Comparison of ENCODE assay signal across 8 mouse cellular contexts in the genomic region with DNA sequence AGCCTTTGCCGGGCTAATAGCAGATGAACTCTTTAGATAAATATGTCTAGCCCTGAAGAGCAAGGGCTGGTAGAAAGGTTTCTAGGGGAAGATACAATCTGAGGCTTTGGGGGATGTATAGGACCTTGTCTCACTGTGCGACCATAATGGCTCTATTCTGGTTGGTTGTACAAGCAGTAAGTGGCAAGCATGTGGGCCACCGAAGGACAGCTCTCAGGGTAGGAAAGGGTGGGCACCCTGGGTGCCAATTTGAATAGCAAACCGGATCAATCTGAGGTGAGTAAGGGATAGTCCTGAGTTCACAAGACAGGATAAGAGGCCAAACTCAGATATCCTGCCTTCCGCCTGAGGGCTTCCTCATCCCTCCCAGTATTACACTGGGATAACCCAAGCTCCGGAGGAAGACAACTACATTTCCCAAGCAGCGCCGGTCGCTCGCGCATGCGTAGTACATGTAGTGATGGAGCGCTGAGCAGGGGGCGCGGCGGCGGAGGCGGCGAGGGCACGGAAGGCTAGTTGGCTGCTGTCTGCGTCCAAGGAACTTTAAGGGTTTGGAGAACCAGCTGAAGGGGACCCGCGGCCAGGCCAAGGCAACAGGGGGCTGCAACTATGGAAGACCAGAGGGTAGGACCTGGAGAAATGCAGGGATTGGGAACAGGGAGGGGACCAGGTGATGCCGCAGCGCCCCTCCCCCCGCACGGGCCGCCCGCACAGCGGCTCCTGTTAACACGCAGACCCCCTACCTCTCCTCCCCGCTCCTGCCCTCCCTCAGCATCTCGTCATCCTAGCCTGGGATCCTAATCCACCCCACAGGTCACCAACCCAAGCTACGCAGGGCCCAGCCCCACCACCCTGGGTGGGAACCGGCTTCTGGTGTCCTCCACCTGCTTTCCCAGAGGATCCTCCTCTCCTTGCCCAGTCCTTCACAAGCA. TPM values are rescaled to one million over a fixed set of nuclear protein-coding genes. Genes with fewer than 3 reads are reported as not detected.
DNase-seq lines count a peak whose midpoint lies in the region; ATAC-seq and TF ChIP-seq lines count a peak whose summit lies in the region.

A gene (plus strand): TSS at position 480 of the 932 bp plus-strand sequence.

- peak within 1 kb of the TSS; percentile 44 for H3K4me3 ChIP-seq in lung, embryonic 16.5 days (ENCODE audit: low read length)
- H3K4me3 ChIP-seq in heart, embryonic 15.5 days: peak within 1 kb of the TSS; percentile 37
- peak within 1 kb of the TSS; percentile 73 for H3K4me3 ChIP-seq in left cerebral cortex, adult 2 months
- H3K4me3 ChIP-seq in midbrain, postnatal 0 days (ENCODE audit: low read depth, low read length): peak within 1 kb of the TSS; percentile 50

- DNase-seq in lung, postnatal 25 days (ENCODE audit: low spot score): no peak
- peak; percentile 80 to 85 for DNase-seq in left cerebral cortex, adult 2 months (ENCODE audit: extremely low spot score in 1 of 2, low spot score in 2 of 2)
- DNase-seq in midbrain, postnatal 0 days (ENCODE audit: low spot score): peak; percentile 90
- DNase-seq in thymus, postnatal 4 days: peak; percentile 71
- DNase-seq in spleen, adult 12 weeks (ENCODE audit: low spot score): no peak

- H3K9ac ChIP-seq in lung, embryonic 16.5 days (ENCODE audit: low read length): peak within 1 kb of the TSS; percentile 44
- H3K9ac ChIP-seq in heart, embryonic 15.5 days: 0 out of 2 replicates have a peak within 1 kb of the TSS, but pooled peaks have one; percentile 15
- peak within 1 kb of the TSS; percentile 64 for H3K9ac ChIP-seq in midbrain, postnatal 0 days (replicated peaks; ENCODE audit: low read length, poor library complexity, severe bottlenecking)

- H3K4me2 ChIP-seq in lung, embryonic 16.5 days (ENCODE audit: low read depth, low read length): peak within 1 kb of the TSS; percentile 54
- H3K4me2 ChIP-seq in heart, embryonic 15.5 days: peak within 1 kb of the TSS; percentile 55
- H3K4me2 ChIP-seq in midbrain, postnatal 0 days (ENCODE audit: low read depth, low read length, poor library complexity, severe bottlenecking): peak within 1 kb of the TSS; percentile 79

- no peak within 1 kb of the TSS for H3K27ac ChIP-seq in lung, embryonic 16.5 days (ENCODE audit: low read length)
- H3K27ac ChIP-seq in heart, embryonic 15.5 days: no peak within 1 kb of the TSS
- peak within 1 kb of the TSS; percentile 88 for H3K27ac ChIP-seq in left cerebral cortex, adult 2 months
- peak within 1 kb of the TSS; percentile 44 for H3K27ac ChIP-seq in midbrain, postnatal 0 days (ENCODE audit: low read depth, low read length)

- no peaks in the 10 kb centered on the region for H3K36me3 ChIP-seq in lung, embryonic 16.5 days (ENCODE audit: control insufficient read depth, insufficient read depth, low read length)
- H3K36me3 ChIP-seq in heart, embryonic 15.5 days: no peaks in the 10 kb centered on the region
- H3K36me3 ChIP-seq in midbrain, postnatal 0 days (ENCODE audit: insufficient read depth, low read length): peaks cover 20% of the 10 kb centered on the region

- H3K4me1 ChIP-seq in lung, embryonic 16.5 days (replicated peaks; ENCODE audit: control insufficient read depth, insufficient read depth, low read length): peaks cover 5% of the 10 kb centered on the region; the same call in 1 of the 2 replicates
- peaks cover 6% of the 10 kb centered on the region for H3K4me1 ChIP-seq in heart, embryonic 15.5 days (replicated peaks)
- H3K4me1 ChIP-seq in midbrain, postnatal 0 days (ENCODE audit: insufficient read depth, low read length): peaks cover 7% of the 10 kb centered on the region

- ATAC-seq in lung, embryonic 16.5 days (ENCODE audit: low read depth): peak; percentile 65
- 0 out of 2 replicates have a peak, but pooled peaks have one; percentile 32 for ATAC-seq in common myeloid progenitor, adult 5-6 weeks (replicated peaks; ENCODE audit: low read depth, poor library complexity, severe bottlenecking)
- peak; percentile 23; the same call in 1 of the 2 replicates for ATAC-seq in heart, embryonic 15.5 days (replicated peaks; ENCODE audit: insufficient number of reproducible peaks, insufficient read depth, low FRiP score, low read depth)
- ATAC-seq in midbrain, postnatal 0 days (ENCODE audit: low FRiP score): peak; percentile 84

- intact Hi-C loops in left cerebral cortex, adult 2 months (cut with DNase I): no loop called here

- TF ChIP-seq CTCF in left cerebral cortex, adult 2 months (IDR thresholded peaks at IDR 0.05): no peak
- peak; percentile 17; the same call in 1 of the 2 replicates for TF ChIP-seq CTCF in midbrain, postnatal 0 days (IDR thresholded peaks at IDR 0.05)

- no peaks in the 10 kb centered on the region for H3K9me3 ChIP-seq in lung, embryonic 16.5 days (ENCODE audit: control insufficient read depth, low read length)
- H3K9me3 ChIP-seq in heart, embryonic 15.5 days (replicated peaks): no peaks in the 10 kb centered on the region
- no peaks in the 10 kb centered on the region for H3K9me3 ChIP-seq in midbrain, postnatal 0 days (ENCODE audit: low read length)

- whole genome bisulfite sequencing in lung, embryonic 16.5 days: 11% methylated on average over 27 of the region's 35 CpGs
- WGBS in heart, embryonic 15.5 days: 8% methylated on average over 35 of the region's 35 CpGs
- WGBS in midbrain, postnatal 0 days: 9% methylated on average over 29 of the region's 35 CpGs

- peaks cover 4% of the 10 kb centered on the region; the same call in 1 of the 2 replicates for H3K27me3 ChIP-seq in lung, embryonic 16.5 days (ENCODE audit: control insufficient read depth, insufficient read depth, low read depth, low read length)
- peaks cover 27% of the 10 kb centered on the region for H3K27me3 ChIP-seq in heart, embryonic 15.5 days
- H3K27me3 ChIP-seq in midbrain, postnatal 0 days (ENCODE audit: insufficient read depth, low read length): no peaks in the 10 kb centered on the region

RNA-seq across cellular contexts. Expression of the gene that starts here (rescaled TPM):
- 4.5 and 6.8 TPM in 2 replicates for polyA plus RNA-seq in lung, embryonic 16.5 days (2015; fragmentation: Nextera tagmentation; extraction: Ambion mirVana)
- total RNA-seq in common myeloid progenitor, adult 5-6 weeks (2017): not detected in 2 replicates
- polyA plus RNA-seq in heart, embryonic 15.5 days (2015; fragmentation: Nextera tagmentation; extraction: Ambion mirVana): 2.6 and 5.0 TPM in 2 replicates
- 10 to 100 TPM; 88.7 to 90.6 TPM for total RNA-seq in left cerebral cortex, adult 2 months (2021)
- total RNA-seq in midbrain, postnatal 0 days (2014; rRNA removed): 122 and 129 TPM in 2 replicates
- polyA plus RNA-seq in midbrain, postnatal 0 days (2015; fragmentation: Nextera tagmentation; extraction: Ambion mirVana): 188 and 225 TPM in 2 replicates

Comparison
In these comparisons a context has a peak if more than half of its experiments do, and no peak if none do; other contexts are left out.
1. RNA of the gene that starts here (total RNA-seq): 122 to 129 TPM in midbrain, postnatal 0 days and 88.7 to 90.6 TPM in left cerebral cortex, adult 2 months; not detected in common myeloid progenitor, adult 5-6 weeks; every median in the first group is over 10 times any median in the second.
2. RNA of the gene that starts here (polyA plus RNA-seq): 188 to 225 TPM in midbrain, postnatal 0 days; 4.5 to 6.8 TPM in lung, embryonic 16.5 days and 2.6 to 5.0 TPM in heart, embryonic 15.5 days; every median in the first group is over 10 times any median in the second.
3. Peak in ATAC-seq in common myeloid progenitor, adult 5-6 weeks; RNA of the gene not detected or under 1 TPM.
4. ATAC-seq: peak in every context shown above with its lines; median percentile 84 in midbrain, postnatal 0 days; 65 in lung, embryonic 16.5 days; 32 in common myeloid progenitor, adult 5-6 weeks; 23 in heart, embryonic 15.5 days.
5. H3K27ac ChIP-seq: peak in left cerebral cortex, adult 2 months (single experiment) and midbrain, postnatal 0 days (single experiment); none in lung, embryonic 16.5 days (single experiment) and heart, embryonic 15.5 days (single experiment).
6. DNase-seq: peak in left cerebral cortex, adult 2 months (2 of 2), midbrain, postnatal 0 days (single experiment) and thymus, postnatal 4 days (single experiment); none in lung, postnatal 25 days (single experiment) and spleen, adult 12 weeks (single experiment).
7. Peak in every context shown above with its lines, with median percentiles within 50 percentile points of each other: H3K4me2 ChIP-seq, H3K4me3 ChIP-seq and H3K9ac ChIP-seq.